Mouse (Mus musculus) testis, adult 2 months (tissue): ENCODE measurements around the gene Capn13.

Source experiments
- CTCF ChIP-seq: fragments of 200-500 bp; IDR thresholded peaks from 2 replicates; pipeline ENCODE4 v1.5.1; 2012; ENCODE audit warnings: low read depth, mild to moderate bottlenecking, inconsistent platforms, low read length, moderate library complexity; ENCODE audit not compliant: control insufficient read depth, insufficient read depth, insufficient replicate concordance
- POLR2A ChIP-seq: fragments of 200-500 bp; IDR thresholded peaks from 2 replicates; pipeline ENCODE4 v1.6.1; 2012; ENCODE audit warnings: low read depth, mild to moderate bottlenecking, inconsistent platforms, low read length, moderate library complexity; ENCODE audit not compliant: control insufficient read depth

DNA sequence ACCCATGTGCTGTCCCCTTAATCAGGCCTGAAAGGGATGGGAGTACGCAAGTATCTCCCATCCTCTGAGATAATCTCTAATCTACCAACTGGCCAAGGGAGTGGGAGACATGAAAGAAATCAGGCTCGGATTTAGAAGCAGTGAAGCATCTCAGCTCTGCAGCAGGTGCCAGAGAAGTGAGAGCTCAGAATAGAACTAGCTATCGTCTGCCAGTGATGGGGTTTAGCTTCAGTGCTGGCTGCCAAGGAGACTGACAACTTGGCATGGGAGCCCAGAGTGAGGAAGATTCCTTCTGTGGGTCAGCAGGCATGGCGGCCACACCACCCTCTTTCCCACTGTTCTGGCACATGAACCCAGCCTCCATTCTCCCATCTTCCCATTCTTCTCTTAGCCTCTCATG lies 8.9 kb downstream of the Capn13 start:
- no peak for TF ChIP-seq POLR2A
- TF ChIP-seq CTCF, result no peak
